10 mouse cellular contexts compared by ENCODE assay signal in genomic region chr5:142386329-142386728, GRCm38 (mm10). TPM values are rescaled to one million over a fixed set of nuclear protein-coding genes. Genes with fewer than 3 reads are reported as not detected.
A peak's percentile ranks its signal among the peaks of the same experiment; 100 is the strongest.
DNase-seq lines count a peak whose midpoint lies in the region; ATAC-seq and TF ChIP-seq lines count a peak whose summit lies in the region.
"Had no signal": no experiment of that assay in that cellular context is flagged by ENCODE, and none has a peak within 500 bp of the region (broad histone marks: within the 10 kb centered on the region; RNA-seq: fewer than 3 reads in every experiment).

No protein-coding gene starts in this region.

- peak overlapping the region; percentile 20; the same call in 1 of the 2 replicates for H3K27ac ChIP-seq in lung, embryonic 16.5 days (ENCODE audit: low read length)
- H3K27ac ChIP-seq in hindbrain, embryonic 10.5 days = peak overlapping the region; percentile 89
- H3K27ac ChIP-seq in limb, embryonic 15.5 days = peak overlapping the region; percentile 90
- peak overlapping the region; percentile 74 for H3K27ac ChIP-seq in stomach, embryonic 16.5 days (ENCODE audit: low read length)

- H3K27me3 ChIP-seq in lung, embryonic 16.5 days (ENCODE audit: control insufficient read depth, insufficient read depth, low read depth, low read length) = no peaks in the 10 kb centered on the region
- no peaks in the 10 kb centered on the region for H3K27me3 ChIP-seq in hindbrain, embryonic 10.5 days (ENCODE audit: insufficient read depth, poor library complexity, severe bottlenecking)
- H3K27me3 ChIP-seq in limb, embryonic 15.5 days = no peaks in the 10 kb centered on the region
- no peaks in the 10 kb centered on the region for H3K27me3 ChIP-seq in stomach, embryonic 16.5 days (ENCODE audit: control insufficient read depth, insufficient read depth, low read length)
- H3K27me3 ChIP-seq: CH12.LX had no signal

- no peaks in the 10 kb centered on the region for H3K9me3 ChIP-seq in lung, embryonic 16.5 days (ENCODE audit: control insufficient read depth, low read length)
- H3K9me3 ChIP-seq in hindbrain, embryonic 10.5 days = peaks cover 5% of the 10 kb centered on the region; the same call in 1 of the 2 replicates
- no peaks in the 10 kb centered on the region for H3K9me3 ChIP-seq in limb, embryonic 15.5 days
- H3K9me3 ChIP-seq in stomach, embryonic 16.5 days (replicated peaks; ENCODE audit: control insufficient read depth, low read length) = no peaks in the 10 kb centered on the region

- H3K36me3 ChIP-seq in lung, embryonic 16.5 days (ENCODE audit: control insufficient read depth, insufficient read depth, low read length) = no peaks in the 10 kb centered on the region
- no peaks in the 10 kb centered on the region for H3K36me3 ChIP-seq in hindbrain, embryonic 10.5 days
- no peaks in the 10 kb centered on the region for H3K36me3 ChIP-seq in limb, embryonic 15.5 days
- no peaks in the 10 kb centered on the region for H3K36me3 ChIP-seq in stomach, embryonic 16.5 days (ENCODE audit: control insufficient read depth, insufficient read depth, low read length)

- peak overlapping the region; percentile 31; the same call in 1 of the 2 replicates for H3K9ac ChIP-seq in lung, embryonic 16.5 days (ENCODE audit: low read length)
- no peak overlapping the region for H3K9ac ChIP-seq in limb, embryonic 15.5 days
- peak overlapping the region; percentile 57 for H3K9ac ChIP-seq in stomach, embryonic 16.5 days (ENCODE audit: low read length)

- no peak overlapping the region for H3K4me2 ChIP-seq in lung, embryonic 16.5 days (ENCODE audit: low read depth, low read length)
- peak overlapping the region; percentile 31; the same call in 1 of the 2 replicates for H3K4me2 ChIP-seq in limb, embryonic 15.5 days
- 0 out of 2 replicates have a peak overlapping the region, but pooled peaks have one; percentile 5 for H3K4me2 ChIP-seq in stomach, embryonic 16.5 days (ENCODE audit: low read depth, low read length)

- WGBS in lung, embryonic 16.5 days = 57% methylated on average over 6 of the region's 6 CpGs
- WGBS in lung, adult 2 months = 75% methylated on average over 6 of the region's 6 CpGs
- WGBS in hindbrain, embryonic 10.5 days = 29% methylated on average over 6 of the region's 6 CpGs
- WGBS in limb, embryonic 15.5 days = 61% methylated on average over 6 of the region's 6 CpGs
- 61% methylated on average over 6 of the region's 6 CpGs for WGBS in stomach, embryonic 16.5 days

- no peak for TF ChIP-seq CTCF in lung, adult 2 months (IDR thresholded peaks at IDR 0.05; ENCODE audit: insufficient read depth, low read length)

- no peak overlapping the region for H3K4me3 ChIP-seq in lung, embryonic 16.5 days (ENCODE audit: low read length)
- no peak overlapping the region for H3K4me3 ChIP-seq in lung, adult 2 months (replicated peaks; ENCODE audit: extremely low read depth, low read depth, low read length)
- peak overlapping the region; percentile 7; the same call in 1 of the 2 replicates for H3K4me3 ChIP-seq in hindbrain, embryonic 10.5 days
- H3K4me3 ChIP-seq in limb, embryonic 15.5 days = no peak overlapping the region
- no peak overlapping the region for H3K4me3 ChIP-seq in stomach, embryonic 16.5 days (replicated peaks; ENCODE audit: low read length)
- H3K4me3 ChIP-seq: layer of hippocampus, adult 2 months had no signal

- ATAC-seq in lung, embryonic 16.5 days (ENCODE audit: low read depth) = no peak; the same call in 1 of the 2 replicates
- no peak for ATAC-seq in limb, embryonic 15.5 days (ENCODE audit: insufficient number of reproducible peaks, low FRiP score, low TSS enrichment, low read depth)
- no peak for ATAC-seq in stomach, embryonic 16.5 days (ENCODE audit: insufficient read depth, low FRiP score)

- H3K4me1 ChIP-seq in lung, embryonic 16.5 days (replicated peaks; ENCODE audit: control insufficient read depth, insufficient read depth, low read length) = peaks cover 18% of the 10 kb centered on the region
- no peaks in the 10 kb centered on the region for H3K4me1 ChIP-seq in lung, adult 2 months (ENCODE audit: control insufficient read depth, insufficient read depth, low read length)
- H3K4me1 ChIP-seq in hindbrain, embryonic 10.5 days (replicated peaks) = peaks cover 44% of the 10 kb centered on the region
- H3K4me1 ChIP-seq in limb, embryonic 15.5 days = peaks cover 52% of the 10 kb centered on the region
- H3K4me1 ChIP-seq in stomach, embryonic 16.5 days (ENCODE audit: control insufficient read depth, insufficient read depth, low read length) = peaks cover 25% of the 10 kb centered on the region

- no peak for DNase-seq in lung, adult 2 months
- no peak for DNase-seq in hindbrain, embryonic 10.5 days (ENCODE audit: low spot score)
- no peak for DNase-seq in frontal cortex, postnatal 14 days (ENCODE audit: low spot score in 2 of 2)
- no peak for DNase-seq in lung, postnatal 14 days
- no peak for DNase-seq in cerebellum, adult 9-10 months

- no peak for TF ChIP-seq POLR2A in lung, adult 2 months (IDR thresholded peaks at IDR 0.05; ENCODE audit: borderline replicate concordance, extremely low read depth, low read depth, low read length)

RNA-seq across cellular contexts. Expression of gene Foxk1, which starts 15.0 kb away (rescaled TPM):
- 3.1 and 3.3 TPM in 2 replicates for polyA plus RNA-seq in lung, embryonic 16.5 days (2015; fragmentation: Nextera tagmentation; extraction: Ambion mirVana)
- polyA plus RNA-seq in lung, adult 2 months (2012; rRNA removed) = 23.5 and 26.1 TPM in 2 replicates
- 5.2 and 5.5 TPM in 2 replicates for polyA plus RNA-seq in hindbrain, embryonic 10.5 days (2016; fragmentation: Nextera tagmentation; extraction: Ambion mirVana)
- 4.4 and 5.3 TPM in 2 replicates for polyA plus RNA-seq in limb, embryonic 15.5 days (2015; fragmentation: Nextera tagmentation; extraction: Ambion mirVana)
- polyA plus RNA-seq in stomach, embryonic 16.5 days (2015; fragmentation: Nextera tagmentation; extraction: Ambion mirVana) = 3.5 and 3.7 TPM in 2 replicates

Comparison
In these comparisons a context has a peak if more than half of its experiments do, and no peak if none do; other contexts are left out.
1. H3K27ac ChIP-seq: peak in every context shown above with its lines; median percentile 90 in limb, embryonic 15.5 days; 89 in hindbrain, embryonic 10.5 days; 74 in stomach, embryonic 16.5 days; 20 in lung, embryonic 16.5 days.